Mouse (Mus musculus) intestine, postnatal 0 days (tissue): Measurements from ENCODE around the gene Exosc7. TPM values are rescaled to one million over a fixed set of nuclear protein-coding genes. Genes with fewer than 3 reads are reported as not detected.

Source experiments
- ATAC-seq: fragments of 200-750 bp; cut with Nextera tagmentation; 2 replicates; pipeline ENCODE4 v1.8.0; 2017; ENCODE audit warnings: mild to moderate bottlenecking, moderate TSS enrichment, moderate library complexity
- H3K27ac ChIP-seq: fragments of 300-500 bp; sonication (generic); 2 replicates; pipeline ENCODE4 v1.5.1; 2014; ENCODE audit warnings: mild to moderate bottlenecking, low read depth, low read length, moderate library complexity
- H3K27me3 ChIP-seq: fragments of 300-500 bp; sonication (generic); replicated peaks from 2 replicates; pipeline ENCODE4 v1.6.1; 2014; ENCODE audit warnings: low read length, mixed read lengths; ENCODE audit not compliant: control insufficient read depth, insufficient read depth
- H3K36me3 ChIP-seq: fragments of 300-500 bp; sonication (generic); 2 replicates; pipeline ENCODE4 v1.6.1; 2014; ENCODE audit warnings: mild to moderate bottlenecking, moderate library complexity; ENCODE audit not compliant: control insufficient read depth, insufficient read depth
- H3K4me1 ChIP-seq: fragments of 300-500 bp; sonication (generic); replicated peaks from 2 replicates; pipeline ENCODE4 v1.6.1; 2014; ENCODE audit warnings: antibody characterized with exemption, low read length, mixed read lengths; ENCODE audit not compliant: control insufficient read depth, insufficient read depth
- H3K4me2 ChIP-seq: fragments of 300-500 bp; sonication (generic); replicated peaks from 2 replicates; pipeline ENCODE4 v1.6.1; 2014; ENCODE audit warnings: low read depth, mild to moderate bottlenecking, moderate library complexity
- H3K4me3 ChIP-seq: fragments of 300-500 bp; sonication (generic); 2 replicates; pipeline ENCODE4 v1.5.1; 2014; ENCODE audit warnings: low read depth, low read length
- H3K9ac ChIP-seq: fragments of 300-500 bp; sonication (generic); 2 replicates; pipeline ENCODE4 v1.6.1; 2014; ENCODE audit warnings: mild to moderate bottlenecking, low read depth, low read length
- H3K9me3 ChIP-seq: fragments of 300-500 bp; sonication (generic); 2 replicates; pipeline ENCODE4 v1.6.1; 2016; ENCODE audit warnings: mixed run types; ENCODE audit not compliant: control insufficient read depth
- CTCF ChIP-seq: sonication (generic); IDR thresholded peaks from 2 replicates; pipeline ENCODE4 v1.5.1; 2016; ENCODE audit warnings: low read depth, mild to moderate bottlenecking, control low read depth, antibody characterized with exemption, moderate library complexity
- WGBS: fragments of 180-500 bp; shearing (Covaris S2); extraction: QIAGEN DNeasy Blood & Tissue Kit; methylation state at CpG from one replicate; pipeline ENCODE4 v1.1.7; 2014; 5-methylcytosine and 5-hydroxymethylcytosine counted together
- polyA plus RNA-seq: library from polyadenylated mRNA; unstranded; fragments of >200 nt; fragmentation: Nextera tagmentation; extraction: Ambion mirVana; gene quantifications from 2 replicates; pipeline ENCODE4 v1.2.1, GENCODE M21; 2015

Exosc7 gene
- polyA plus RNA-seq, 1 experiment from 2014 or later, result 53.6 TPM

- WGBS, result 90% methylated on average over 6 of the region's 6 CpGs
- Histone ChIP-seq H3K27ac (no peak overlapping the region), H3K27me3 (no peaks in the 10 kb centered on the region), H3K4me2 (no peak overlapping the region), H3K4me3 (no peak overlapping the region), H3K9me3 (no peaks in the 10 kb centered on the region), H3K9ac (no peak overlapping the region), H3K36me3 (peaks cover 63% of the 10 kb centered on the region), H3K4me1 (peaks cover 5% of the 10 kb centered on the region; the same call in 1 of the 2 replicates)
- no peak for TF ChIP-seq CTCF
- ATAC-seq, result no peak
Measured at GRCm38 (mm10) chr9:123127663-123128062, 14.6 kb downstream of the Exosc7 start.

- WGBS, result 90% methylated on average over 3 of the region's 3 CpGs
Measured at GRCm38 (mm10) chr9:123132994-123133393, 20.0 kb downstream of the Exosc7 start.

GRCm38 (mm10) chr9:123136953-123137682 is 24.1 kb downstream of the Exosc7 start:
- no peak for TF ChIP-seq CTCF
- no peak for ATAC-seq

More at GRCm38 (mm10) chr9:123132994-123133393, 20.0 kb downstream of the Exosc7 start:
- H3K27me3 ChIP-seq, result no peaks in the 10 kb centered on the region
- H3K4me2 ChIP-seq, result no peak overlapping the region
- no peak overlapping the region for H3K4me3 ChIP-seq
- no peak for ATAC-seq
- H3K36me3 ChIP-seq, result peaks cover 93% of the 10 kb centered on the region
- no peak overlapping the region for H3K27ac ChIP-seq
- TF ChIP-seq CTCF, result no peak
- H3K9me3 ChIP-seq, result no peaks in the 10 kb centered on the region
- no peaks in the 10 kb centered on the region for H3K4me1 ChIP-seq
- H3K9ac ChIP-seq, result no peak overlapping the region

GRCm38 (mm10) chr9:123138891-123139474 is 26.0 kb downstream of the Exosc7 start:
- peak overlapping the region; percentile 60 for H3K27ac ChIP-seq
- H3K27me3 ChIP-seq, result no peaks in the 10 kb centered on the region
- WGBS, result 65% methylated on average over 5 of the region's 5 CpGs
- no peak overlapping the region for H3K4me3 ChIP-seq
- no peak overlapping the region for H3K4me2 ChIP-seq
- H3K4me1 ChIP-seq, result no peaks in the 10 kb centered on the region
- H3K9ac ChIP-seq, result no peak overlapping the region
- no peak for TF ChIP-seq CTCF
- H3K9me3 ChIP-seq, result no peaks in the 10 kb centered on the region
- ATAC-seq, result peak; percentile 53; the same call in 1 of the 2 replicates
- H3K36me3 ChIP-seq, result peaks cover 43% of the 10 kb centered on the region

More at GRCm38 (mm10) chr9:123136953-123137682, 24.1 kb downstream of the Exosc7 start:
- no peaks in the 10 kb centered on the region for H3K27me3 ChIP-seq
- no peaks in the 10 kb centered on the region for H3K4me1 ChIP-seq
- H3K4me2 ChIP-seq, result no peak overlapping the region
- H3K9ac ChIP-seq, result no peak overlapping the region
- no peaks in the 10 kb centered on the region for H3K9me3 ChIP-seq
- H3K27ac ChIP-seq, result no peak overlapping the region
- H3K36me3 ChIP-seq, result peaks cover 61% of the 10 kb centered on the region
- H3K4me3 ChIP-seq, result no peak overlapping the region
- WGBS, result 83% methylated on average over 7 of the region's 7 CpGs

GRCm38 (mm10) chr9:123139887-123140614 is 27.0 kb downstream of the Exosc7 start:
- Histone ChIP-seq H3K27me3 (no peaks in the 10 kb centered on the region), H3K9ac (no peak overlapping the region), H3K4me2 (no peak overlapping the region), H3K36me3 (peaks cover 34% of the 10 kb centered on the region), H3K4me3 (no peak overlapping the region), H3K9me3 (0 out of 2 replicates have a peak, but pooled peaks cover 1% of the 10 kb centered on the region), H3K27ac (no peak overlapping the region), H3K4me1 (no peaks in the 10 kb centered on the region)
- 77% methylated on average over 4 of the region's 4 CpGs for WGBS
- no peak for ATAC-seq
- no peak for TF ChIP-seq CTCF

GRCm38 (mm10) chr9:123148430-123148829 is 35.4 kb downstream of the Exosc7 start:
- no peak overlapping the region for H3K4me3 ChIP-seq
- TF ChIP-seq CTCF, result no peak
- no peak; the same call in 1 of the 2 replicates for ATAC-seq
- H3K9ac ChIP-seq, result no peak overlapping the region
- H3K36me3 ChIP-seq, result no peaks in the 10 kb centered on the region; the same call in 1 of the 2 replicates
- H3K27ac ChIP-seq, result no peak overlapping the region
- no peaks in the 10 kb centered on the region; the same call in 1 of the 2 replicates for H3K4me1 ChIP-seq
- 51% methylated on average over 5 of the region's 5 CpGs for WGBS
- no peak overlapping the region for H3K4me2 ChIP-seq
- 0 out of 2 replicates have a peak, but pooled peaks cover 5% of the 10 kb centered on the region for H3K9me3 ChIP-seq
- H3K27me3 ChIP-seq, result no peaks in the 10 kb centered on the region
